Mouse (Mus musculus) heart, adult 9 months (tissue): ENCODE measurements around the gene Ptges2.
A peak's percentile ranks its signal among the peaks of the same experiment; 100 is the strongest.

ENCODE experiments used
- DNase-seq, 2 experiments: peaks; one replicate each; pipeline ENCODE4 v3.0.0; 2022; ENCODE audit warnings: low spot score in 2 of 2

Ptges2 gene

GRCm38 (mm10) chr2:32440164-32440563, 44.5 kb downstream of the Ptges2 start:
- DNase-seq = no peak

GRCm38 (mm10) chr2:32440632-32441031, 44.9 kb downstream of the Ptges2 start:
- DNase-seq = no peak

GRCm38 (mm10) chr2:32441550-32441949, 45.9 kb downstream of the Ptges2 start:
- no peak for DNase-seq

GRCm38 (mm10) chr2:32445535-32445934, 49.8 kb downstream of the Ptges2 start:
- DNase-seq = no peak

- peak; percentile 63 to 71 for DNase-seq
These were observed 51.7 kb downstream of the Ptges2 start for GRCm38 (mm10) chr2:32447264-32447936.

GRCm38 (mm10) chr2:32448480-32448879, 52.8 kb downstream of the Ptges2 start:
- DNase-seq = no peak

- no peak for DNase-seq
These were observed 54.4 kb downstream of the Ptges2 start, which contains the start of gene Naif1 for GRCm38 (mm10) chr2:32449761-32450754. Naif1 (plus strand) TSS chr2:32450457.

GRCm38 (mm10) chr2:32450881-32451844, 55.5 kb downstream of the Ptges2 start, which contains the start of gene Slc25a25:
Slc25a25 (minus strand) TSS chr2:32451445.
- peak; percentile 95 to 97 for DNase-seq

GRCm38 (mm10) chr2:32451870-32452372, 56.2 kb downstream of the Ptges2 start:
- DNase-seq = peak; percentile 99 to 100

GRCm38 (mm10) chr2:32452441-32452971, 56.8 kb downstream of the Ptges2 start:
- DNase-seq = no peak

GRCm38 (mm10) chr2:32453641-32454303, 58.1 kb downstream of the Ptges2 start:
- DNase-seq = no peak

GRCm38 (mm10) chr2:32454633-32455032, 58.9 kb downstream of the Ptges2 start:
- DNase-seq = no peak

GRCm38 (mm10) chr2:32455101-32455500, 59.4 kb downstream of the Ptges2 start:
- DNase-seq = no peak
